Mouse (Mus musculus): Measurements from ENCODE around the gene Fam189a1. TPM values are rescaled to one million over a fixed set of nuclear protein-coding genes. Genes with fewer than 3 reads are reported as not detected.

Gene Fam189a1
- polyA plus RNA-seq, 1 experiment from 2014 or later = 0.45 TPM

DNA sequence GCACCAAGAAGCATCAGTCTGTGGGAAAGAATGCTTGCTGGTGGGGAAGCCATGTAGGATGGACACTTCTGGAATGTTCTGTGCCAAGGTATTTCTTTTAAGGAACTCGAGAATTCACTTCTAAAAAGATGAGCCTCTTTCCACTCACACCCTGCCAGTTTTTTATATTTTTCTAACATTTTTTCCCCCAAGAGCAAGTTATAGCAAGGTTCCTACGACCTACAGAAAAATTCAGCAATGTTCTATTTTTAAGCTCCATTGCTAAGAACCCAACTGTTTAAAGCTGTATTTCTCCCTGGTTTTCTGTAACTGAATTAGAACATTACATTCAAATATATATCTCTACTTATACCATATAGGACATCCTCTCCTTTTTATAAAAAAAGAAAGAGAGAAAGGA, 244.4 kb downstream of the Fam189a1 start:
- DNase-seq (ENCODE audit: low spot score) = no peak
- Histone ChIP-seq H3K36me3 (no peaks in the 10 kb centered on the region), H3K27ac (no peak overlapping the region), H3K4me1 (no peaks in the 10 kb centered on the region), H3K27me3 (ENCODE audit: insufficient read depth, poor library complexity, severe bottlenecking) (no peaks in the 10 kb centered on the region), H3K9me3 (no peaks in the 10 kb centered on the region), H3K4me3 (no peak overlapping the region)
- 55% methylated on average over 2 of the region's 2 CpGs for WGBS

DNA sequence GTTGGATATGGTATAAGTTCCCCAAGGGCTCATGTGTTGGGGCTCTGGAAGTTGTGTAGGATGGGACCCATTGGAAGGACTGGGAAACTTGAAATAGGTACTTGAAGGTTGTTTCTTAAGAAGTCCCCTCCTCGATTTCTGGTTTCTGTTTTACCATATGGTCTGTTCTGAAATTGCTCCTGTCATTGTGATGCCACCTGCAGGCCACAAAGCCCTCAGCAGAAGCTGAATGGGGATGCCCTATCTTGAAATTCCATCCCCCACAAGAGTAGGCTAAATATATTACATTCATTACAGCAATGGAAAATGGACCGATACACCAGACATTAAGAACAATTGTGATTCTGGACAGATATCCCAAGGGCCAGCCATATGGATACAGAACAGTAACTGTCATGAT, 246.2 kb downstream of the Fam189a1 start:
- H3K36me3 ChIP-seq = no peaks in the 10 kb centered on the region
- no peaks in the 10 kb centered on the region for H3K9me3 ChIP-seq
- H3K4me3 ChIP-seq = no peak overlapping the region
- H3K27me3 ChIP-seq (ENCODE audit: insufficient read depth, poor library complexity, severe bottlenecking) = no peaks in the 10 kb centered on the region
- 81% methylated on average over 2 of the region's 2 CpGs for WGBS
- H3K27ac ChIP-seq = no peak overlapping the region
- no peak for DNase-seq (ENCODE audit: low spot score)
- H3K4me1 ChIP-seq = no peaks in the 10 kb centered on the region

DNA sequence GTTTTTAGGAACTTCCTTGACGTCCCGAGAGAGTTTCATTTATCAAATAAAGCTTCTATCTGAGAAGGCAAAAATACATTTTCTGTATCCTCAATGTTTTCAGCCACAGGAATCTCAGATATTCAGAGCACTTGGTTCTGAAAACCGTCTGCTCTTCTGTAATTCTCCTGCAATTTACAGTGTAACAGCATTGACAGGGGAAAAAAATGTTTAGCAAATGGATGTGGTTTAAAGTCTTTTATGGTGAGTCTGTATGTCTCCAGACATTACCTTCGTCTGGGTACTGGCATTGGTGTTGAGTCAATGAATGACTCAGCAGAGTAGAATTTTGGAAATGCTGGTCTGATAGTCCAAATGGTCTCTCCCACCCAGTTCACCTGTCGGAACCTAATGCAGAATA, 249.4 kb downstream of the Fam189a1 start:
- WGBS = 70% methylated on average over 5 of the region's 5 CpGs
- no peak overlapping the region for H3K27ac ChIP-seq
- no peaks in the 10 kb centered on the region for H3K27me3 ChIP-seq (ENCODE audit: insufficient read depth, poor library complexity, severe bottlenecking)
- H3K36me3 ChIP-seq = no peaks in the 10 kb centered on the region
- no peak overlapping the region for H3K4me3 ChIP-seq
- H3K4me1 ChIP-seq = no peaks in the 10 kb centered on the region
- no peaks in the 10 kb centered on the region for H3K9me3 ChIP-seq
- DNase-seq (ENCODE audit: low spot score) = no peak

DNA sequence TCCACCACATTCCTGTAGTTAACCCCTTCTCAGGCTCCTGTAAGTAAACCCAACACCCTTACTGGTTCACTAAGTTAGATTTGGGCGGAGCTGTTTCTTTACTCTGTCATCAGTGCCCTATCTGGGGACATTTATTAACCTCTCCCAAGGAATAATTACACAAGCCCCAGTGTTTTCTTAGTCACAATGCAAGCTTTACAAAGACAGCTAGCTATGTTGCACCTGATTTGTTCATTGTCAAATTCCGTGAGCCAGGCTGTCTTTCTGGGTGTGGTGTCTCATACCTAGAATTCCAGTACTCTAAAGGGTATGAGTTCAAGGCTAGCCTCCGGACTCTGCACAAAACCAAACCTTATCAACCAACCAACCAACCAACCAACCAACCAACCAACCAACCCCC, 250.9 kb downstream of the Fam189a1 start:
- Histone ChIP-seq H3K27ac (no peak overlapping the region), H3K4me1 (no peaks in the 10 kb centered on the region), H3K36me3 (no peaks in the 10 kb centered on the region), H3K9me3 (no peaks in the 10 kb centered on the region), H3K27me3 (ENCODE audit: insufficient read depth, poor library complexity, severe bottlenecking) (no peaks in the 10 kb centered on the region), H3K4me3 (no peak overlapping the region)
- 79% methylated on average over 3 of the region's 3 CpGs for WGBS
- peak; percentile 39 for DNase-seq (ENCODE audit: low spot score)

DNA sequence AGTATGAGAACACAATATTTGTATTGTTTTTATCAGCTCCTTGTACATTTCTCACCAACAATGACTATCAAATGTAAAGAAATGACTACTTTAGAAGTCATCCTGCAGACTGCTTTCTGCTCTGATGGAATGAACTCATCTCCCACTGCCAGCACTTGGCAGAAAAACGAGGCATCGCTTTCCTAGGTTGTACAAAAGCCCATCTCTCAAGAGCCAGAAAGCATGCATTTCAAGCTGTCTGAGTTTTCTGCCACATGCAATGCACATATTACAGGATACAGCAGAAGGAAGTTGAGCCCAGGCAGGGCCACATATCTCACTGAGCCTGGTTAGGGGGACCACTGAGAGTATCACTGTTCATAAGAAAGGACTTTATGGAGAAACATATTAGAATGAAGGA, 256.1 kb downstream of the Fam189a1 start:
- no peaks in the 10 kb centered on the region for H3K36me3 ChIP-seq
- no peaks in the 10 kb centered on the region for H3K9me3 ChIP-seq
- H3K4me1 ChIP-seq = 0 out of 2 replicates have a peak, but pooled peaks cover 4% of the 10 kb centered on the region
- 69% methylated on average over 2 of the region's 2 CpGs for WGBS
- no peak overlapping the region for H3K4me3 ChIP-seq
- H3K27ac ChIP-seq = no peak overlapping the region
- DNase-seq (ENCODE audit: low spot score) = no peak
- H3K27me3 ChIP-seq (ENCODE audit: insufficient read depth, poor library complexity, severe bottlenecking) = no peaks in the 10 kb centered on the region

DNA sequence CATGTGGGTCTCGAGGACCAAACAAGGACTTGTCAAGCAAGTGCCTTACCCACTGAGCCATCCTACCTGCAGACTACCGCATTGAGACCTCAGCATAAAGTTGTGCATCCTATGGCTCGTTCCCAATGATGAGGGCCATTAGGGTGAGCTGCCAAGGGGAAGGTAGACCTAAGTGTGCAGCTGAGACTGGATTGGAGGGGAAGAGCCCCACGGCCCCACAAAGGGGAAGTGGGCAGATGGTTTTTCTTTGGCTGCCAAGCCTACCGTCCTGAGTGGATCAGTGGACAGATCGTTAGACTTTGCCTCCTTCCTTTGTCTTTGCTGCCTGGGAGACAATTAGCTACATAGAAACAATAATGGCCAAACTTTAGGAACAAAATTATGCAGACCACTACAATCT, 259.8 kb downstream of the Fam189a1 start:
- H3K4me1 ChIP-seq = 0 out of 2 replicates have a peak, but pooled peaks cover 4% of the 10 kb centered on the region
- no peak overlapping the region for H3K27ac ChIP-seq
- H3K36me3 ChIP-seq = no peaks in the 10 kb centered on the region
- 81% methylated on average over 6 of the region's 6 CpGs for WGBS
- DNase-seq (ENCODE audit: low spot score) = no peak
- no peaks in the 10 kb centered on the region for H3K9me3 ChIP-seq
- no peaks in the 10 kb centered on the region for H3K27me3 ChIP-seq (ENCODE audit: insufficient read depth, poor library complexity, severe bottlenecking)
- no peak overlapping the region for H3K4me3 ChIP-seq

DNA sequence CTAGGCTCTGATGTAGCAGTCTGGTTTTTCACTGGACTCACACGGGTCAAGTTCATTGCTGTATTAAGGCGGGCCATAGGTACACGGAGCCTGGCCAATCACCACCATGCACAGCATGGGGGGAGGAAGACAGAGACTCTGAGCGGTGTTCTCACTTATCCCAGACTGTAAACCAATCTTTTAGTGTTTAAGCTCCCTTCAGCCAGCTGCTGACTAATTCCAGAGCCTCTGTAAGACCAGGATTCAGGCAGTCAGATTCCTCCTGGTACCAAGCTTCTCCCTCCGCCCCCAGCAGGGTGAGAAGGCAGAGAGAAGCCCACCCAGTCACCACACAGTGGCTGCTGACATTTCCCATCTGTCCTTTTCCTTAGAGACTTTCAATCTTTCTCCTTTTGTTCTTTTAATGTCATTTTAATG, 260.7 kb downstream of the Fam189a1 start:
- Histone ChIP-seq H3K4me1 (0 out of 2 replicates have a peak, but pooled peaks cover 4% of the 10 kb centered on the region), H3K36me3 (no peaks in the 10 kb centered on the region)

DNA sequence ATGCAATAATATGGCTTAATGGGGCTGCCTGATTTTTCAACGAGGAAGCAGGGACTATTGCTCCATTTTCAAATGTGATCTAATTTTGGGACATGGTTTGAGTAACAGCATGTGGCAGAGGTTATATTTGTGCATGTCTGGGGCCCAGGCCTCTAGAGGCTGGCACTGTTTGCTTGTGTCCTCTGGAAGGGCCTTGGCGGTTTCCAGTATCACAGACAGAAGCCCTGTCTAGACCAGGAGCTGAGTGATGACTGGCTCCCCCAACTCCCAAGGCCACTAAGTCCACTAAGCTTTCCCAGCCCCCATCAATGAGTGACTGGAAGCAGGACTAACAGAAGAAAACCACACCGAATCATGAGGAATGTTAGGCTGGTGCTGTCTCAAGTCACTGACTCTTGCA, 265.2 kb downstream of the Fam189a1 start:
- 51% methylated on average over 3 of the region's 3 CpGs for WGBS
- H3K27ac ChIP-seq = no peak overlapping the region

More for the DNA sequence above, 260.7 kb downstream of the Fam189a1 start:
- no peaks in the 10 kb centered on the region for H3K9me3 ChIP-seq
- 37% methylated on average over 5 of the region's 5 CpGs for WGBS
- DNase-seq (ENCODE audit: low spot score) = peak; percentile 64
- no peak overlapping the region for H3K4me3 ChIP-seq
- no peaks in the 10 kb centered on the region for H3K27me3 ChIP-seq (ENCODE audit: insufficient read depth, poor library complexity, severe bottlenecking)
- H3K27ac ChIP-seq = no peak overlapping the region

DNA sequence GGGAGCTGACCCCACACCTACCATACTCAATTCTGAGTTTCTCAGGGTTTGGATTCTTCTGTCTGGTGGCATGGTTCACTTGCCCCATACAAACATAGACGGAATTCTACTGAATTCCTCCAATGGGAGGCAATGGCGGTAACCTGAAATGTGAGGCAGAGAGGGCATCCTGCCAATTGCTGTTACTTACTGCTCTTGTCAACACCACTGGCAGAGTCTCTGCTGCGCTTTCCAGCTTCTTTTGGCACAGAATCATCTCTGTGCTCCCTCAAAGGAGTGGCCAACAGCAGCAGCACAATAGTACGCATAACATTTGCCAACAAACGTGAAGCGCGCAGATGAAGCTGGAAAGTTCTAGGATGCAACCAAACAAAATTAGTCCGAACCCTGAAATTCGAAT, 266.5 kb downstream of the Fam189a1 start:
- H3K4me1 ChIP-seq = no peaks in the 10 kb centered on the region
- H3K36me3 ChIP-seq = no peaks in the 10 kb centered on the region
- H3K9me3 ChIP-seq = no peaks in the 10 kb centered on the region
- H3K27ac ChIP-seq = no peak overlapping the region
- WGBS = 85% methylated on average over 9 of the region's 9 CpGs
- H3K27me3 ChIP-seq (ENCODE audit: insufficient read depth, poor library complexity, severe bottlenecking) = no peaks in the 10 kb centered on the region
- no peak overlapping the region for H3K4me3 ChIP-seq
- DNase-seq (ENCODE audit: low spot score) = peak; percentile 46

More for the DNA sequence above, 265.2 kb downstream of the Fam189a1 start:
- Histone ChIP-seq H3K27me3 (ENCODE audit: insufficient read depth, poor library complexity, severe bottlenecking) (no peaks in the 10 kb centered on the region), H3K4me1 (0 out of 2 replicates have a peak, but pooled peaks cover 4% of the 10 kb centered on the region), H3K36me3 (no peaks in the 10 kb centered on the region), H3K9me3 (no peaks in the 10 kb centered on the region), H3K4me3 (no peak overlapping the region)
- peak; percentile 73 for DNase-seq (ENCODE audit: low spot score)

DNA sequence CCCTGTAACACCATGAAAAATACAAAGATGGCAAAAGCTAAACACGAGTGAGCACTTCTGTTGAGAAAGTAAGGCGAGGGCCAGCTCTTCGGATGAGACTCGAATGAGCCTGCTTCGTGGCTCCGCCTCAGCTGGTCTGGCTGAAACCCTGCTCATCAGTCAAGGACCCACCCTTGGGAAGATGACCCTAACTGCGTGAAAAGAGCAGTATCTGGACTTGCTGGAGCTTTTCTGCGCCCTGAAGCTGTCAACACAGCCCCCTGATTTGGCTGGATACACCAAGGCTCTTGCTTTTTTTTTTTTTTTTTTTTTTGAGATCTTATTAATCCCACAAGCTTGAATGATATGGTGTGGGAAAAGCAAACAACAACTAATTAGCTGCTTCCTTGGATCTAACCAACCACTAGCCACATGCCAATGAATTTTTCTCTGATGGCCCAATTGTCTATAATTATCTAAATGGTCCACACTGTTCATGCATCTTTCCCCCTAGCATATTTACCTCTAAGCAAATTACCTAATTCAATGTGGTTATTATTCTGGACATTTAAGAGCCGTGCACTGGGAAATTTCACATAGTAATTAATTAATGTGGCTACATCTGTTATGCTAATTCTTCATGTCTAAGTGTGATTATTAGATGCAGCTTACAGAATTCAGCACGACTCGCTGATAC, 272.0 kb downstream of the Fam189a1 start:
- Histone ChIP-seq H3K9me3 (no peaks in the 10 kb centered on the region), H3K36me3 (no peaks in the 10 kb centered on the region), H3K4me3 (no peak overlapping the region), H3K27me3 (ENCODE audit: insufficient read depth, poor library complexity, severe bottlenecking) (no peaks in the 10 kb centered on the region), H3K27ac (no peak overlapping the region), H3K4me1 (no peaks in the 10 kb centered on the region)
- 72% methylated on average over 11 of the region's 11 CpGs for WGBS
- no peak for DNase-seq (ENCODE audit: low spot score)

DNA sequence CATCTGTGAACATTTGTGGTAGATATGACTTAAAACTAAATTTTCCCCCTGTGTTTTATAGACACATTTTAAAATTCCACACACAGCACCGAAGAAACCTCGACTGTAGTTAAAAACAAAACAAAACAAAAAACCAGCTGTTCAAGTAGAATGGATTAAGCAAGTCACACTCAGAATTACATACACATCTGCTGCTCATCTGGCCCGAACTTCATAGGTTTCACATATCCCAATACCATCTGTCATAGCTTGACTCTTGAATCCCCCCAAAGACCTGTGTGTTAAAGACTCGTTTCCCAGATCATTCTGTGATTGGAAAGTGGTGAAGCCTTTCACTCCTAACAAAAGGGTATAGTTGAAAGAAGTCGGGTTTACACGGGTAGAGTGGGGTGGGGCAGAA, 274.1 kb downstream of the Fam189a1 start:
- Histone ChIP-seq H3K27me3 (ENCODE audit: insufficient read depth, poor library complexity, severe bottlenecking) (no peaks in the 10 kb centered on the region), H3K27ac (no peak overlapping the region), H3K4me1 (no peaks in the 10 kb centered on the region), H3K36me3 (no peaks in the 10 kb centered on the region), H3K4me3 (no peak overlapping the region), H3K9me3 (no peaks in the 10 kb centered on the region)
- WGBS = 81% methylated on average over 6 of the region's 6 CpGs
- DNase-seq (ENCODE audit: low spot score) = no peak

DNA sequence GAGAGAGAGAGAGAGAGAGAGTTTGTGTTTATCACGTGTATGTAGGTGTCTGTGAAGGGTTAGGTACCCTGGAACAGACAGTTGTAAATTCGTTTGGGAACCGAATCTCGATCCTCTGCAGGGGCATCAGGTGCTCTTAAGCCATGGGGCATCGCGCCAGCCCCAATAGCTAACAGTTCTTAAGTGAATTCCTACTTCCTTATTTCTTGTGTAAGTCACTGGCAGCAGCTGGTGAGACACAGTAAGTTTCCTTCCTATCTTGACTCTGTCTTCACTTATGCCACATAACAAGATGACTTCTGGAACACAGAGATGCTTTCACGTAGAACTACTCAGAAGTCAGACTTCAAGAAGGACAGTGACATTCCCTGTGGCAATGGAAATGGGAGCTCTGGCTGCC, 275.0 kb downstream of the Fam189a1 start:
- Histone ChIP-seq H3K36me3 (no peaks in the 10 kb centered on the region), H3K27me3 (ENCODE audit: insufficient read depth, poor library complexity, severe bottlenecking) (no peaks in the 10 kb centered on the region), H3K9me3 (no peaks in the 10 kb centered on the region), H3K4me1 (no peaks in the 10 kb centered on the region), H3K27ac (no peak overlapping the region), H3K4me3 (no peak overlapping the region)
- DNase-seq (ENCODE audit: low spot score) = peak; percentile 50
- 61% methylated on average over 7 of the region's 7 CpGs for WGBS

DNA sequence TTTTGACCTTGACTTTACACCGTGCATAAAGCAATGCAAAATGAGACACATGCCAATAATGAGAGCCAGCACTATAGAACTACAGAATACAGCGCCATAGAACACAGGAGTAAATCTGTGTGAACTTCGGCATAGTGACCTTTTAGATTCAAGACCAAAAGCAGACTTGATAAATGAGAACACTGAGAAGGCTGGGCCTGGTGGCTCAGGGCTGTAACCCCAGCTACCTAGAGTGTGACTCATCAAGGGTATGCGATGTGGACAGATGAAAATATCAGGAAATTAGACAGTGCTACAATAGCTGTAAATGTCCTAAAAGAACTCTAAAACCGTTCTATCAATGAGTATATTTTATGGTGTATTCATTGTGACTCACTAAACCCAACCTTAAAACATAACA, 276.0 kb downstream of the Fam189a1 start:
- H3K27ac ChIP-seq = no peak overlapping the region
- no peaks in the 10 kb centered on the region for H3K9me3 ChIP-seq
- no peaks in the 10 kb centered on the region for H3K4me1 ChIP-seq
- H3K27me3 ChIP-seq (ENCODE audit: insufficient read depth, poor library complexity, severe bottlenecking) = no peaks in the 10 kb centered on the region
- no peak overlapping the region for H3K4me3 ChIP-seq
- DNase-seq (ENCODE audit: low spot score) = peak; percentile 36
- WGBS = 79% methylated on average over 5 of the region's 5 CpGs
- H3K36me3 ChIP-seq = no peaks in the 10 kb centered on the region

DNA sequence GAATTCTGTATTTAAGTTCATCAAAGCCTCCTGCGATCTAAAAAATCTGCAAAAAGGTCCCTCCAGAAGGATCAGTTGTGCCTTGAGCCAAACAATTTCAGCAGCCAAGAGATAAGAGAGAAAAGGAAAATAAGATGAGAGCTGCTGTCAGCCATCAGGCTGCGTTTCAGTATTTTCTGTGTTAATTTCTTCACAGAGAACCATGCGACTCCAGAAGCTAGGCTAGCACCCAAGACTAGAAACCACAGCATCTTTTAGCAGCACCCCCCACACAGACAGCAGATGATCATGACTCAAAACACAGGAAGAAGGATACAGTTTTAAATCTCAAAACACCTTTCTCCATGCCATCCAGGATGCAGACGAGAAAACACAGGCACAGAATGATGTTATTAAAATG, 281.4 kb downstream of the Fam189a1 start:
- Histone ChIP-seq H3K27ac (no peak overlapping the region), H3K4me3 (no peak overlapping the region), H3K4me1 (peaks cover 11% of the 10 kb centered on the region; the same call in 1 of the 2 replicates), H3K36me3 (no peaks in the 10 kb centered on the region), H3K27me3 (ENCODE audit: insufficient read depth, poor library complexity, severe bottlenecking) (no peaks in the 10 kb centered on the region), H3K9me3 (no peaks in the 10 kb centered on the region)
- no peak for DNase-seq (ENCODE audit: low spot score)
- WGBS = 82% methylated on average over 4 of the region's 4 CpGs
